Mouse (Mus musculus) liver, adult 2 months (tissue): Measurements from ENCODE around the gene Dhx29. TPM values are rescaled to one million over a fixed set of nuclear protein-coding genes. Genes with fewer than 3 reads are reported as not detected.
A peak's percentile ranks its signal among the peaks of the same experiment; 100 is the strongest.

Experiments used
- DNase-seq: peaks from one replicate; pipeline ENCODE4 v3.0.0-alpha.2; 2011; ENCODE audit warnings: low read depth, low spot score; ENCODE audit errors: extremely low read depth
- H3K27ac ChIP-seq: fragments of 200-500 bp; replicated peaks from 2 replicates; pipeline ENCODE4 v1.5.1; 2012; ENCODE audit warnings: low read depth, mild to moderate bottlenecking, control low read depth, inconsistent platforms, low read length; ENCODE audit not compliant: insufficient read depth
- H3K27me3 ChIP-seq: fragments of 200-500 bp; 2 replicates; pipeline ENCODE4 v1.6.1; 2012; ENCODE audit warnings: mild to moderate bottlenecking, moderate library complexity, low read length, inconsistent platforms; ENCODE audit not compliant: control insufficient read depth, insufficient read depth
- H3K36me3 ChIP-seq: fragments of 200-500 bp; 2 replicates; pipeline ENCODE4 v1.6.1; 2012; ENCODE audit warnings: low read length, inconsistent platforms; ENCODE audit not compliant: control insufficient read depth, insufficient read depth
- H3K4me1 ChIP-seq: fragments of 200-500 bp; 2 replicates; pipeline ENCODE4 v1.6.1; 2011; ENCODE audit warnings: low read length; ENCODE audit not compliant: control insufficient read depth, insufficient read depth
- H3K4me3 ChIP-seq: fragments of 200-500 bp; 2 replicates; pipeline ENCODE4 v1.5.1; 2011; ENCODE audit warnings: low read depth, mild to moderate bottlenecking, control low read depth, low read length, moderate library complexity; ENCODE audit not compliant: insufficient read depth
- H3K79me2 ChIP-seq: fragments of 200-500 bp; 2 replicates; pipeline ENCODE4 v1.6.1; 2012; ENCODE audit warnings: inconsistent platforms, mild to moderate bottlenecking, low read length, moderate library complexity; ENCODE audit not compliant: control insufficient read depth, insufficient read depth
- H3K9ac ChIP-seq: fragments of 200-500 bp; 2 replicates; pipeline ENCODE4 v1.6.1; 2012; ENCODE audit warnings: low read depth, mild to moderate bottlenecking, control low read depth, inconsistent platforms, low read length
- CTCF ChIP-seq: fragments of 200-500 bp; IDR thresholded peaks from 2 replicates; pipeline ENCODE4 v1.5.1; 2011; ENCODE audit warnings: low read depth, low read length, control low read depth
- POLR2A ChIP-seq: fragments of 200-500 bp; IDR thresholded peaks from 2 replicates; pipeline ENCODE4 v1.6.1; 2011; ENCODE audit warnings: low read length, control low read depth; ENCODE audit not compliant: insufficient read depth; ENCODE audit errors: extremely low read depth
- WGBS: fragments of 180-500 bp; shearing (Covaris S2); methylation state at CpG from one replicate; pipeline ENCODE4 v1.1.7; 2018; 5-methylcytosine and 5-hydroxymethylcytosine counted together
- polyA plus RNA-seq: library from polyadenylated mRNA; depleted of rRNA; stranded (reverse); fragments of >200 nt; gene quantifications from 2 replicates; pipeline ENCODE4 v1.2.3, GENCODE M21; 2012
- total RNA-seq: library from RNA; depleted of rRNA; stranded (reverse); fragments of >200 nt; gene quantifications from 2 replicates; pipeline ENCODE4 v1.2.3, GENCODE M21; 2014

Gene Dhx29
- total and polyA plus RNA-seq, 2 experiments, result 2.0 to 6.9 TPM

DNA sequence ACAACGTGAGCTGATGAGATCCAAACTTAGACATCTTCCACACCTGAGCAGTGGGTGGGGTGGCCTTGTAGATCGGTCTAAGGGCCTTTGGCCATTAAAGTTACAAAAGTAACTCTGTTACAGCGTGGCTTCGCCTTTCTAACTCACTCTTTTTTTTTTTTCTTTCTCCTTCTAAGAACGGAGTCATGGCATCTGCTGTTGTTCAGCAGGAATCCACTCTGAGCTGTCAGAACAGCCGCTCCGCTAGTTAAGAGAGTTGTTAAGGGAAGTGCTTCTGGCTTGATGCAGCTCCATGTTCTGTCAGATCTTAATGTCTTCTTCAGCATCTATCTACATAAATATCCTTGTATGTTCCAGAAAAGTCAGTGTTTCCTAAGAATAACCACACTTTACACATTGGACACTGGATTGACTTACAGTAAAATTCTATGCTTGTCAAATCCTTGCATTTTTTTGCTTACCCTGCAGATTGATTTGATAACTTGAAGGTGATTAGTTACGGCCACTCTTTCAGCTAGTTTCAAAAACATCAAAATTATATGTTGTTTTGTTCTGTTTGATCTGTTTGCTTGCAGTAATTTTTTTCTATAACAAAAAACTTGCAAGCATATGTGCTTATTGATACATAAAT, 899 bp downstream of the Dhx29 start:
- WGBS, result 8% methylated on average over 8 of the region's 8 CpGs
- peak overlapping the region; percentile 78 for H3K9ac ChIP-seq
- peak; percentile 28 for DNase-seq
- peak overlapping the region; percentile 32; the same call in 1 of the 2 replicates for H3K27ac ChIP-seq
- H3K27me3 ChIP-seq, result no peaks in the 10 kb centered on the region
- TF ChIP-seq POLR2A (no peak), CTCF (no peak)
- peaks cover 17% of the 10 kb centered on the region; the same call in 1 of the 2 replicates for H3K79me2 ChIP-seq
- peaks cover 11% of the 10 kb centered on the region for H3K4me1 ChIP-seq
- H3K36me3 ChIP-seq, result peaks cover 15% of the 10 kb centered on the region
- H3K4me3 ChIP-seq, result peak overlapping the region; percentile 87

DNA sequence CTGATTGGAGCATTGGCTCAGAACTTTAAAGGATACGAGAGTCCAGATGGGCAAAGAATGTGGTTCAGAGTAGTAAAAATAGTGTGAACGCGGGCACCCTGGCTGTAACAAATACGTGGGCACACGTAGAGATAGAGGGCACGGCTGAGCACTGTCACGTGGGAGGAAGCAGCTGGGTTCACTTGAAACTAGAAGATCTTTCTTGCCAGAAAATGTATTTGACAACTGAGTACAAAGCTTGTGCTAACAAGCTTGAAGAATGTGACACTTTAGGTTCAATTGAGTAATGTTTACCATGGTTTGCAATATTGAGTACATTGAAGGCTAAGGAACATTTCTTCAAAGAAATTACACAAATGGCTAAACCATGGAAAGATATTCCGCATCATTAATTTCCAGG, 10.9 kb downstream of the Dhx29 start:
- no peak for TF ChIP-seq POLR2A
- no peak for TF ChIP-seq CTCF
- H3K27me3 ChIP-seq, result no peaks in the 10 kb centered on the region
- H3K9ac ChIP-seq, result no peak overlapping the region
- H3K27ac ChIP-seq, result no peak overlapping the region
- H3K4me3 ChIP-seq, result no peak overlapping the region
- DNase-seq, result no peak
- H3K4me1 ChIP-seq, result no peaks in the 10 kb centered on the region
- H3K79me2 ChIP-seq, result no peaks in the 10 kb centered on the region
- 93% methylated on average over 8 of the region's 8 CpGs for WGBS
- H3K36me3 ChIP-seq, result peaks cover 33% of the 10 kb centered on the region

DNA sequence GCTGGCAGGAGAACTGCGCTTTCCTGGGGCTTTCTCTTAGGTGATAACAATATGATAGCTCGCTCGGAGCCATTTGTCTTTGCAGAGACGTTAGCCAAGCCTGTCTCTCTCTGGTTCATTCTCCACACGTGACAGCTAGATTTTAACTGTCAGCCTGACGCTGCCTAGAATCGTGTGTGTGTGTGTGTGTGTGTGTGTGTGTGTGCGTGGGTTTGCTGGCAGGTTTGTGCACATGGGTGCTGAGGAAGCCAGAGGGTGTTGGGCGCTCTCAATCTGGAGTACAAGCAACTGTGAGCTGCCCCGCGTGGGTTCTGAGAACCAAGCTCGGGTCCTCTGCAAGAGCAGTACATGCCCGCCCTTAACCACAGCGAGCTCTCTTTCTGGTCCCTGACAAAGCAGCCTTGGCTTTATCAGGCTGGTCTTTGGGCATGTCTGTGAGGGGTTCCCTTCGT, 14.7 kb downstream of the Dhx29 start:
- WGBS, result 77% methylated on average over 15 of the region's 15 CpGs
- no peak for TF ChIP-seq CTCF
- no peak for TF ChIP-seq POLR2A
- DNase-seq, result no peak
- Histone ChIP-seq H3K27ac (no peak overlapping the region), H3K4me1 (no peaks in the 10 kb centered on the region), H3K79me2 (no peaks in the 10 kb centered on the region), H3K4me3 (no peak overlapping the region), H3K27me3 (no peaks in the 10 kb centered on the region), H3K36me3 (peaks cover 44% of the 10 kb centered on the region), H3K9ac (no peak overlapping the region)

- Histone ChIP-seq H3K27ac (no peak overlapping the region), H3K27me3 (no peaks in the 10 kb centered on the region), H3K79me2 (no peaks in the 10 kb centered on the region), H3K9ac (no peak overlapping the region), H3K36me3 (peaks cover 53% of the 10 kb centered on the region), H3K4me1 (no peaks in the 10 kb centered on the region), H3K4me3 (no peak overlapping the region)
- DNase-seq, result no peak
- 97% methylated on average over 9 of the region's 9 CpGs for WGBS
- TF ChIP-seq POLR2A (no peak), CTCF (no peak)
These were observed 18.1 kb downstream of the Dhx29 start for GRCm38 (mm10) chr13:112945312-112945711.

DNA sequence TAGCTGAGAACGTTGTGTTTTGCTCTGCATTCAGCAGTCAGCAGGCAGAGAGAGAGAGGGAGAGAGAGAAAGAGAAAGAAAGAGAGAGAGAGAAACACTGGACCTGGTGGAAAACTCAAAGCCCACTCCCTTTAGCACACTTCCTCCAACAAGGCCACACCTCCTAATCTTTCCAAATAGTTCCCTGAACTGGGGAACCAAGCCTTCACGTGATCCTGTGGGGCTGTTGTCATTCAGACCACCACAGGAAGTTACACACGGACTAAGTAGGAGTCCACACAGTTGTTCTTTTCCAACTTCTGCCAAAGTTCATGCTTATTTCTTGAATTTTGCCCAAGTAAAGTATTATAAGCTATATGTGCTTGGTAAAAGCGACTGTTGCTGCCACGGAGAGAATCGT, 18.6 kb downstream of the Dhx29 start:
- peaks cover 53% of the 10 kb centered on the region for H3K36me3 ChIP-seq
- WGBS, result 85% methylated on average over 6 of the region's 6 CpGs
- no peak for TF ChIP-seq POLR2A
- TF ChIP-seq CTCF, result no peak
- no peaks in the 10 kb centered on the region for H3K79me2 ChIP-seq
- H3K4me1 ChIP-seq, result no peaks in the 10 kb centered on the region
- H3K9ac ChIP-seq, result no peak overlapping the region
- no peaks in the 10 kb centered on the region for H3K27me3 ChIP-seq
- no peak overlapping the region for H3K4me3 ChIP-seq
- H3K27ac ChIP-seq, result no peak overlapping the region
- DNase-seq, result no peak

GRCm38 (mm10) chr13:112954067-112954466, 26.8 kb downstream of the Dhx29 start:
- H3K27ac ChIP-seq, result no peak overlapping the region
- DNase-seq, result no peak
- H3K4me3 ChIP-seq, result no peak overlapping the region
- no peaks in the 10 kb centered on the region for H3K4me1 ChIP-seq
- H3K27me3 ChIP-seq, result no peaks in the 10 kb centered on the region
- TF ChIP-seq POLR2A (no peak), CTCF (no peak)
- WGBS, result 95% methylated on average over 8 of the region's 8 CpGs
- no peak overlapping the region for H3K9ac ChIP-seq
- peaks cover 52% of the 10 kb centered on the region for H3K36me3 ChIP-seq
- no peaks in the 10 kb centered on the region for H3K79me2 ChIP-seq
